Mouse (Mus musculus): ENCODE measurements around the gene Aph1c. TPM values are rescaled to one million over a fixed set of nuclear protein-coding genes. Genes with fewer than 3 reads are reported as not detected.
"Not testable (repeated sequence)": the region's sequence is repeated elsewhere in the genome, so short reads cannot be mapped to it uniquely, and the experiment has no call there.

Aph1c gene
- polyA plus RNA-seq, 1 experiment, result 3.0 TPM

DNA sequence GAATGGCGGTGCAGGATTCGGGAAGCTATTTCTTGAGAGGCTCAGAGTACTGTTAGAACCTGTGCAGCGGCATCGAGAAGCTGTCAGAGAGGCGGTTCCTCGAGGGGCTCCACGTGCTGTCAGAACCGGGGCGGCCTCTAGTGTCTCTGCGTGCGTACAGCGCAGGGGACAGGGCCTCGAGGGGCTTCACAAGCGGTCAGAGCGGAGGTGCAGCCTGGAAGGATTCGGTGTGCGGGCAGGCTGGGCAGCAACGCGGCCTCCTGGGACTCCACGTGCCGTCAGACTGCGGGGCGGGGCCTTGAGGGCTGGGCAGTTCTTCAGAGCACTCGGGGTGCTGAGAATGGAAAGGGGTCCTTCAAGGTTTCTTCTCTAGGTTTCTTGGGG is 563 bp upstream of the Aph1c start:
- no peak overlapping the region for H3K27ac ChIP-seq (ENCODE audit: insufficient read depth, low read length)
- peak in 1 of 2 experiments; percentile 31 for DNase-seq (ENCODE audit: low read depth in 1 of 2, low spot score in 2 of 2)
- no peaks in the 10 kb centered on the region for H3K27me3 ChIP-seq (ENCODE audit: control insufficient read depth, insufficient read depth, low read length)
- peaks cover 5% of the 10 kb centered on the region; the same call in 1 of the 2 replicates for H3K4me1 ChIP-seq (ENCODE audit: control insufficient read depth, insufficient read depth, insufficient read length)
- peak overlapping the region; percentile 57 for H3K4me3 ChIP-seq (ENCODE audit: extremely low read depth, insufficient read depth, insufficient read length)
- H3K36me3 ChIP-seq (ENCODE audit: control insufficient read depth, insufficient read depth, low read length), result no peaks in the 10 kb centered on the region
- whole genome bisulfite sequencing, result under 1% methylated on average over 24 of the region's 24 CpGs
- no peak for TF ChIP-seq CTCF (IDR thresholded peaks at IDR 0.05; ENCODE audit: extremely low read depth, insufficient read depth, insufficient read length, insufficient replicate concordance)
- TF ChIP-seq POLR2A (IDR thresholded peaks at IDR 0.05; ENCODE audit: low read depth, low read length), result no peak

- no peaks in the 10 kb centered on the region for H3K36me3 ChIP-seq (ENCODE audit: control insufficient read depth, insufficient read depth, low read length)
- H3K4me3 ChIP-seq (ENCODE audit: extremely low read depth, insufficient read depth, insufficient read length), result peak overlapping the region; percentile 66; the same call in 1 of the 2 replicates
- H3K27ac ChIP-seq (ENCODE audit: insufficient read depth, low read length), result no peak overlapping the region
- H3K27me3 ChIP-seq (ENCODE audit: control insufficient read depth, insufficient read depth, low read length), result no peaks in the 10 kb centered on the region
- H3K4me1 ChIP-seq (ENCODE audit: control insufficient read depth, insufficient read depth, insufficient read length), result peaks cover 5% of the 10 kb centered on the region; the same call in 1 of the 2 replicates
- 47% methylated on average over 7 of the region's 7 CpGs for WGBS
- no peak for TF ChIP-seq CTCF (IDR thresholded peaks at IDR 0.05; ENCODE audit: extremely low read depth, insufficient read depth, insufficient read length, insufficient replicate concordance)
- TF ChIP-seq POLR2A (IDR thresholded peaks at IDR 0.05; ENCODE audit: low read depth, low read length), result no peak
- DNase-seq (ENCODE audit: low read depth in 1 of 2, low spot score in 2 of 2), result no peak
Observed at GRCm38 (mm10) chr9:66833851-66834250, 675 bp downstream of the Aph1c start.

- no peak for DNase-seq (ENCODE audit: low read depth in 1 of 2, low spot score in 2 of 2)
- H3K4me3 ChIP-seq (ENCODE audit: extremely low read depth, insufficient read depth, insufficient read length), result no peak overlapping the region
- no peaks in the 10 kb centered on the region for H3K27me3 ChIP-seq (ENCODE audit: control insufficient read depth, insufficient read depth, low read length)
- peaks cover 5% of the 10 kb centered on the region; the same call in 1 of the 2 replicates for H3K4me1 ChIP-seq (ENCODE audit: control insufficient read depth, insufficient read depth, insufficient read length)
- H3K36me3 ChIP-seq (ENCODE audit: control insufficient read depth, insufficient read depth, low read length), result no peaks in the 10 kb centered on the region
- H3K27ac ChIP-seq (ENCODE audit: insufficient read depth, low read length), result no peak overlapping the region; the same call in 1 of the 2 replicates
- TF ChIP-seq POLR2A (IDR thresholded peaks at IDR 0.05; ENCODE audit: low read depth, low read length), result no peak
- TF ChIP-seq CTCF (IDR thresholded peaks at IDR 0.05; ENCODE audit: extremely low read depth, insufficient read depth, insufficient read length, insufficient replicate concordance), result no peak
- WGBS, result 21% methylated on average over 4 of the region's 4 CpGs
Observed at GRCm38 (mm10) chr9:66832366-66832908, 2.1 kb downstream of the Aph1c start.

- no peaks in the 10 kb centered on the region; the same call in 1 of the 2 replicates for H3K4me1 ChIP-seq (ENCODE audit: control insufficient read depth, insufficient read depth, insufficient read length)
- 22% methylated on average over 1 of the region's 1 CpGs for WGBS
- H3K27me3 ChIP-seq (ENCODE audit: control insufficient read depth, insufficient read depth, low read length), result no peaks in the 10 kb centered on the region
- no peak overlapping the region for H3K27ac ChIP-seq (ENCODE audit: insufficient read depth, low read length)
- H3K36me3 ChIP-seq (ENCODE audit: control insufficient read depth, insufficient read depth, low read length), result no peaks in the 10 kb centered on the region
- H3K4me3 ChIP-seq (ENCODE audit: extremely low read depth, insufficient read depth, insufficient read length), result no peak overlapping the region
- DNase-seq (ENCODE audit: low read depth in 1 of 2, low spot score in 2 of 2), result peak; percentile 16 to 33
- TF ChIP-seq POLR2A (IDR thresholded peaks at IDR 0.05; ENCODE audit: low read depth, low read length) (no peak), CTCF (IDR thresholded peaks at IDR 0.05; ENCODE audit: extremely low read depth, insufficient read depth, insufficient read length, insufficient replicate concordance) (no peak)
Observed at GRCm38 (mm10) chr9:66825990-66826389, 8.5 kb downstream of the Aph1c start.

DNA sequence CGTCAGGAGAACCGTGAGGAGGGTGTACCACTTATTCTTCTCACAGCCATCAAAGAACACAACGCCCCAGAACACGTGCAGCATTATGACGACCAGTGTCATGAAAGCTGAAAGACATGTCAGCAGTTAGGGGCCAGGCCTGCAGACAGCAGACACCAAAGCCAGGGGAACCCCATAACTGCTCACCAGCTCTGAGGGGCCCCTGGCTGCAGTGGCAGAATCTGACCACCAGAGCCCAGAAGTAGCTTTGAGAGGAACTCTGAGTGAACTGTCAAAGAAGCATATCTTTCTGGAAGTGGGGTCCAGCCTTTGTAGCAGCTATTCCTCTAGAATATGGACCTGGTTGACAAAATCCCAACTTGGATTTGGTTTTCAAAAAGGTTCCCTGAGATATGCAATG is 12.3 kb downstream of the Aph1c start:
- not testable (repeated sequence) for H3K4me3 ChIP-seq (ENCODE audit: extremely low read depth, insufficient read depth, insufficient read length); H3K27ac ChIP-seq (ENCODE audit: insufficient read depth, low read length); H3K36me3 ChIP-seq (ENCODE audit: control insufficient read depth, insufficient read depth, low read length); DNase-seq (ENCODE audit: low read depth in 1 of 2, low spot score in 2 of 2); H3K27me3 ChIP-seq (ENCODE audit: control insufficient read depth, insufficient read depth, low read length); H3K4me1 ChIP-seq (ENCODE audit: control insufficient read depth, insufficient read depth, insufficient read length)
- WGBS, result 93% methylated on average over 2 of the region's 5 CpGs

DNA sequence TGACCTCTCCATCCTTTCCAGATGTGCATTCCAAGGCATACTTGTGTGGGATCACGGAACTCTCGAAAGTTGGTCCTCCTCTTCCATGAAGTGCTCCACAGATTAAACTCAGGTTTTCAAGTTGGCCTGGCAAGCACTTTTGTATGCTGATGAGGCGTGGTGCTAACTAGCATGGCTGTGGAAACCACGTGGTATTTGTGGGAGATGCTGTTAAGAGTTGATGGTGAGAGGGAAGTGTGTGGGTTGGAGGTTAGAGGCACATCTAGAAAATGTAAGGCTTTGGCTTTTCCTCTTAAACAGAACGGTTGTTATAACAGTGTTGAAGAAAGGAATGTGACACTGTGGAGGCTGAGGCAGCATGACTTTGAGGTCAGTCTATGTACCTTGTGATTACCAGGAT is 13.5 kb downstream of the Aph1c start:
- no peak for TF ChIP-seq POLR2A (IDR thresholded peaks at IDR 0.05; ENCODE audit: low read depth, low read length)
- TF ChIP-seq CTCF (IDR thresholded peaks at IDR 0.05; ENCODE audit: extremely low read depth, insufficient read depth, insufficient read length, insufficient replicate concordance), result no peak
- Histone ChIP-seq H3K4me3 (ENCODE audit: extremely low read depth, insufficient read depth, insufficient read length) (no peak overlapping the region), H3K36me3 (ENCODE audit: control insufficient read depth, insufficient read depth, low read length) (no peaks in the 10 kb centered on the region), H3K27me3 (ENCODE audit: control insufficient read depth, insufficient read depth, low read length) (no peaks in the 10 kb centered on the region), H3K27ac (ENCODE audit: insufficient read depth, low read length) (no peak overlapping the region), H3K4me1 (ENCODE audit: control insufficient read depth, insufficient read depth, insufficient read length) (no peaks in the 10 kb centered on the region; the same call in 1 of the 2 replicates)
- DNase-seq (ENCODE audit: low read depth in 1 of 2, low spot score in 2 of 2), result no peak
- 44% methylated on average over 5 of the region's 5 CpGs for WGBS

DNA sequence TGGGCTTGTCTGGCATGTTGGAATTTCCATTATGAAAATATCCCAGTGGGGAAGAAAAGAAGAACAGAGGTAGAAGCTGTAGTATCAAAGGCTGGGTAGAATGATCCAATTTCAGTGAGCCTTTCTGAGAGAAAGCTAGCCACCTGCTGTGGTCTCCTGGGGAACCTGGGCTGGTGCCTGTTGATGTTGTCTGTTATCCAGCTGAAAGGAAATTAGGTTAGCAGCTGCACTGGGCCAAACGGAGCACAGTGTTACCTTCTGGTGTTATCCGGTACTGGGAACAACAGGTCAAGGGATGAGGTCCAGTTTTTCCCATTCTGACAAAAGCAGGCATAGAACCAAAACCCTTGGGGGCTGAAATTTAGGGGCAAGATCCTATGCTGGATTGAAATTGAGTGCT is 21.1 kb downstream of the Aph1c start:
- H3K36me3 ChIP-seq (ENCODE audit: control insufficient read depth, insufficient read depth, low read length), result no peaks in the 10 kb centered on the region
- no peak overlapping the region for H3K4me3 ChIP-seq (ENCODE audit: extremely low read depth, insufficient read depth, insufficient read length)
- H3K27me3 ChIP-seq (ENCODE audit: control insufficient read depth, insufficient read depth, low read length), result no peaks in the 10 kb centered on the region
- 54% methylated on average over 2 of the region's 2 CpGs for WGBS
- H3K27ac ChIP-seq (ENCODE audit: insufficient read depth, low read length), result no peak overlapping the region
- DNase-seq (ENCODE audit: low read depth in 1 of 2, low spot score in 2 of 2), result no peak
- no peaks in the 10 kb centered on the region for H3K4me1 ChIP-seq (ENCODE audit: control insufficient read depth, insufficient read depth, insufficient read length)
- TF ChIP-seq CTCF (IDR thresholded peaks at IDR 0.05; ENCODE audit: extremely low read depth, insufficient read depth, insufficient read length, insufficient replicate concordance) (no peak), POLR2A (IDR thresholded peaks at IDR 0.05; ENCODE audit: low read depth, low read length) (no peak)

DNA sequence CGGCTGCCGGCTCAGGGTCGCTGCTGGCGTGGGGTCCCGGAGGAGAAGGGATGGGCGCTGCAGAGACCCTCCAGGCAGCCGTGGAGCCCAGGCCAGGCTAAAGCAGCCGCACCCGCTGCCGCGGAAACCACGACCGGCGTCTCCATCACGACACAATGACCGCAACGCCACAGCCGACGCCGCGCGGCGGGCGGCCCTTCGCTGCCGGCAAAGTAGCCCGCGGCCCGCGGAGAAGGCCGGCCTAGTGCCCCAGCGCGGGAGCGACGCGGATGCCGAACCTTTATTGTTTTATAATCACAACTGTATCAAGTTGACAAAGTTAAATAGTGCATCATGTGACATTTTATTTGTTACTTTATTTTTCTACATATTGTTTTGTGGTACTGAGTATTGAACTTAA is 28.6 kb downstream of the Aph1c start:
- not testable (repeated sequence) for DNase-seq (ENCODE audit: low read depth in 1 of 2, low spot score in 2 of 2); H3K4me1 ChIP-seq (ENCODE audit: control insufficient read depth, insufficient read depth, insufficient read length); H3K27ac ChIP-seq (ENCODE audit: insufficient read depth, low read length); H3K27me3 ChIP-seq (ENCODE audit: control insufficient read depth, insufficient read depth, low read length); H3K4me3 ChIP-seq (ENCODE audit: extremely low read depth, insufficient read depth, insufficient read length); H3K36me3 ChIP-seq (ENCODE audit: control insufficient read depth, insufficient read depth, low read length)
- WGBS, result 19% methylated on average over 32 of the region's 37 CpGs

Measured in spleen, adult 2 months (tissue).